Mouse (Mus musculus) urinary bladder, adult 2 months (tissue): Measurements from ENCODE around the gene Psmb9. TPM values are rescaled to one million over a fixed set of nuclear protein-coding genes. Genes with fewer than 3 reads are reported as not detected.
"Not testable (repeated sequence)": the region's sequence is repeated elsewhere in the genome, so short reads cannot be mapped to it uniquely, and the experiment has no call there.

Source experiments
- DNase-seq: peaks from one replicate; pipeline ENCODE4 v3.0.0; 2022; ENCODE audit warnings: low spot score
- polyA plus RNA-seq: library from polyadenylated mRNA; depleted of rRNA; stranded (reverse); fragments of >200 nt; gene quantifications from 2 replicates; pipeline ENCODE4 v1.2.3, GENCODE M21; 2012; rRNA removed

The Psmb9 gene
- polyA plus RNA-seq, result 34.7 and 37.4 TPM in 2 replicates

- peak; percentile 95 for DNase-seq
Measured at GRCm38 (mm10) chr17:34187261-34187916, at the start of gene Psmb9, which contains the start of gene Tap1. Gene Psmb9, minus strand, starts transcription at chr17:34187764. Gene Tap1, plus strand, starts transcription at chr17:34187553.

GRCm38 (mm10) chr17:34236691-34237090 is 49.1 kb upstream of the Psmb9 start:
- no peak for DNase-seq

GRCm38 (mm10) chr17:34234926-34235325 is 47.4 kb upstream of the Psmb9 start:
- DNase-seq, result peak; percentile 42

- DNase-seq, result not testable (repeated sequence)
Measured at GRCm38 (mm10) chr17:34232021-34232420, 44.5 kb upstream of the Psmb9 start.

- not testable (repeated sequence) for DNase-seq
Measured at GRCm38 (mm10) chr17:34230971-34231370, 43.4 kb upstream of the Psmb9 start.

- DNase-seq, result not testable (repeated sequence)
Measured at GRCm38 (mm10) chr17:34225911-34226310, 38.3 kb upstream of the Psmb9 start.

GRCm38 (mm10) chr17:34225426-34225825 is 37.9 kb upstream of the Psmb9 start:
- no peak for DNase-seq

- DNase-seq, result no peak
Measured at GRCm38 (mm10) chr17:34224816-34225215, 37.3 kb upstream of the Psmb9 start.

GRCm38 (mm10) chr17:34220401-34220800 is 32.8 kb upstream of the Psmb9 start:
- DNase-seq, result not testable (repeated sequence)

GRCm38 (mm10) chr17:34219801-34220200 is 32.2 kb upstream of the Psmb9 start:
- DNase-seq, result not testable (repeated sequence)

GRCm38 (mm10) chr17:34219096-34219495 is 31.5 kb upstream of the Psmb9 start:
- not testable (repeated sequence) for DNase-seq

- no peak for DNase-seq
Measured at GRCm38 (mm10) chr17:34218675-34219074, 31.1 kb upstream of the Psmb9 start.

- no peak for DNase-seq
Measured at GRCm38 (mm10) chr17:34217986-34218385, 30.4 kb upstream of the Psmb9 start.

- no peak for DNase-seq
Measured at GRCm38 (mm10) chr17:34217216-34217928, 29.8 kb upstream of the Psmb9 start.

GRCm38 (mm10) chr17:34215176-34215575 is 27.6 kb upstream of the Psmb9 start:
- no peak for DNase-seq

GRCm38 (mm10) chr17:34213936-34214335 is 26.4 kb upstream of the Psmb9 start:
- no peak for DNase-seq

- no peak for DNase-seq
Measured at GRCm38 (mm10) chr17:34211746-34212365, 24.3 kb upstream of the Psmb9 start.

GRCm38 (mm10) chr17:34210599-34210998 is 23.0 kb upstream of the Psmb9 start:
- DNase-seq, result no peak

GRCm38 (mm10) chr17:34209680-34210079 is 22.1 kb upstream of the Psmb9 start:
- no peak for DNase-seq

GRCm38 (mm10) chr17:34208421-34208820 is 20.9 kb upstream of the Psmb9 start:
- DNase-seq, result no peak

GRCm38 (mm10) chr17:34207866-34208265 is 20.3 kb upstream of the Psmb9 start:
- no peak for DNase-seq

- no peak for DNase-seq
Measured at GRCm38 (mm10) chr17:34207456-34207855, 19.9 kb upstream of the Psmb9 start.

- DNase-seq, result no peak
Measured at GRCm38 (mm10) chr17:34206731-34207130, 19.2 kb upstream of the Psmb9 start.
